ENCODE assay signal across 17 mouse cellular contexts in the genomic region with DNA sequence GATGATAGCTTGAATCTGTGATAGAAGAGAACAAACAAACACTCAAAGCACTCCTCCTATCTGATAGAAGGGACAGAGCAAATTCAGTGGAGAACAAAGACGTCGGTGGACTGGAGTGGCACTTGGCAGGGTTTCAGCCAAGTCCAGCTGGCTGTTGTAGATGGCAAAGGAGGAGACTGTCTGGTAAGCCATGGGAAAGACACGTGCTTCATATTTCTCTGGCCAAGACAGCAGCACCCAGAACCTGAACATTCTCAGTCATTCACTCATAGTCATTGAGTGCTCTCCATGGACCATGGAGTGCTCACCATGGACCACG. TPM values are rescaled to one million over a fixed set of nuclear protein-coding genes. Genes with fewer than 3 reads are reported as not detected.
"Had no signal": no experiment of that assay in that cellular context is flagged by ENCODE, and none has a peak within 500 bp of the region (broad histone marks: within the 10 kb centered on the region; RNA-seq: fewer than 3 reads in every experiment).

No protein-coding gene starts in this region.

- H3K4me2 ChIP-seq: liver, embryonic 13.5 days; midbrain, embryonic 11.5 days; neural tube, embryonic 13.5 days; stomach, embryonic 15.5 days had no signal

- H3K9ac ChIP-seq: liver, embryonic 13.5 days; neural tube, embryonic 13.5 days; stomach, embryonic 15.5 days had no signal

- H3K27me3 ChIP-seq: liver, embryonic 13.5 days; stomach, embryonic 15.5 days had no signal

- H3K4me3 ChIP-seq: liver, embryonic 13.5 days; myocyte; neural tube, embryonic 13.5 days; stomach, embryonic 15.5 days had no signal

- H3K9me3 ChIP-seq: liver, embryonic 13.5 days; neural tube, embryonic 13.5 days; stomach, embryonic 15.5 days had no signal

- DNase-seq: kidney, postnatal 25 days; liver, embryonic 13.5 days; lung, adult 2 months; lung, postnatal 14 days; lung, postnatal 4 days; midbrain, embryonic 14.5 days; retina, postnatal 1 day; right cerebral cortex, postnatal 25 days; spleen, adult 18-20 months; thymus, postnatal 25 days had no signal

- H3K36me3 ChIP-seq: liver, embryonic 13.5 days; neural tube, embryonic 13.5 days; stomach, embryonic 15.5 days had no signal

- H3K27ac ChIP-seq: kidney, postnatal 0 days; liver, embryonic 13.5 days; neural tube, embryonic 13.5 days; stomach, embryonic 15.5 days had no signal

- H3K4me1 ChIP-seq: liver, embryonic 13.5 days; stomach, embryonic 15.5 days had no signal

RNA-seq across cellular contexts. Expression of gene Hlf, which starts 34.5 kb away (rescaled TPM):
- total RNA-seq: monocyte, adult 5-6 weeks; neutrophil, adult 5-6 weeks had no signal
